Mouse (Mus musculus) kidney, embryonic 16.5 days (tissue): ENCODE data around the gene Tmem266. TPM values are rescaled to one million over a fixed set of nuclear protein-coding genes. Genes with fewer than 3 reads are reported as not detected.

ENCODE experiments used
- ATAC-seq: fragments of 200-750 bp; cut with Nextera tagmentation; 2 replicates; pipeline ENCODE4 v1.8.0; 2017; ENCODE audit warnings: moderate TSS enrichment; ENCODE audit not compliant: low FRiP score, low TSS enrichment
- H3K27ac ChIP-seq: fragments of 300-500 bp; sonication (generic); 2 replicates; pipeline ENCODE4 v1.5.1; 2014; ENCODE audit warnings: low read length
- H3K27me3 ChIP-seq: fragments of 300-500 bp; sonication (generic); 2 replicates; pipeline ENCODE4 v1.6.1; 2014; ENCODE audit warnings: low read length, control low read depth, mixed read lengths; ENCODE audit not compliant: insufficient read depth
- H3K36me3 ChIP-seq: fragments of 300-500 bp; sonication (generic); 2 replicates; pipeline ENCODE4 v1.6.1; 2014; ENCODE audit warnings: low read length, control low read depth, mixed read lengths; ENCODE audit not compliant: insufficient read depth
- H3K4me1 ChIP-seq: fragments of 300-500 bp; sonication (generic); 2 replicates; pipeline ENCODE4 v1.6.1; 2014; ENCODE audit warnings: low read length, control low read depth, mixed read lengths; ENCODE audit not compliant: insufficient read depth
- H3K4me2 ChIP-seq: fragments of 300-500 bp; sonication (generic); replicated peaks from 2 replicates; pipeline ENCODE4 v1.6.1; 2014; ENCODE audit warnings: low read depth, low read length
- H3K4me3 ChIP-seq: fragments of 300-500 bp; sonication (generic); 2 replicates; pipeline ENCODE4 v1.5.1; 2014; ENCODE audit warnings: mild to moderate bottlenecking, low read length
- H3K9ac ChIP-seq: fragments of 300-500 bp; sonication (generic); replicated peaks from 2 replicates; pipeline ENCODE4 v1.6.1; 2014; ENCODE audit warnings: low read length
- H3K9me3 ChIP-seq: fragments of 300-500 bp; sonication (generic); 2 replicates; pipeline ENCODE4 v1.6.1; 2016; ENCODE audit warnings: low read length, control low read depth
- WGBS: fragments of 180-500 bp; shearing (Covaris S2); extraction: QIAGEN DNeasy Blood & Tissue Kit; methylation state at CpG from one replicate; pipeline ENCODE4 v1.1.7; 2014; 5-methylcytosine and 5-hydroxymethylcytosine counted together
- polyA plus RNA-seq: library from polyadenylated mRNA; unstranded; fragments of >200 nt; fragmentation: Nextera tagmentation; extraction: Ambion mirVana; gene quantifications from 2 replicates; pipeline ENCODE4 v1.2.1, GENCODE M21; 2015

Tmem266 gene
- polyA plus RNA-seq, 1 experiment from 2014 or later: 0.47 TPM

DNA sequence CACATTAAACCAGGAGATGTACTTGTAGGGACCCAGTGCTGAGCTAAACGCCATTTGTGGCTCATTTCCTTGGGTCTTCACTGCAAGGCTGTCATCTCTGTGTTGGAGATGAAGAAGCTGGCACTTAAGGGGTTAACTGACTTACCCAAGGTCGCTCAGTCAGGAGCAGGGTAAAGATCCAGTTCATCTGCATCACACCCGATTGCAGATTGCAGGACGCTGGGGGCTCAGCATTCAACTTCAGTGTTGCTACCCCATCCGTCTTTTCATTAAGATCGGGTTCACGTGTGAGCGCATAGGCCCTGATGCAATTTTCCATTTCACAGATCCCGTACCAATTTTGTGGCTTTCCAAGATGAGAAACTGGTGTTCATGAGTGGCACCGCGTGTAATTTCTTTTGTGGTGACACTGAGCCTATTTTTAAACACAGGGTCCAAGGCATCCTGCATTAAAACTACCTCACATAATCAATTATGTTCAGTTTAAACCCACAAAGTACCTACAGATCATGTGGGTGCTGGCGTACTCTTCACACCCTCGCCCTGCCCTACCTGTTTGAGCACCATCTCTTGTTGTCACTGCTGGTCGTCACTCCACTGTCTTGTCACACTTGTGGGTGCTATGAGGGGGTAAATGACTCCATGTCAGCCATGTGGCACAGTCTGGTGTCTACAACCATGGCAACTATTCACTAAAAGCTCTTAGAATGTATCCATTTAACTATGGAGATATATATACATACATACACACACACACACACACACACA is 1.6 kb downstream of the Tmem266 start:
- Histone ChIP-seq H3K27me3 (peaks cover 78% of the 10 kb centered on the region), H3K4me1 (peaks cover 3% of the 10 kb centered on the region), H3K4me3 (no peak overlapping the region), H3K9ac (no peak overlapping the region), H3K27ac (no peak overlapping the region), H3K9me3 (no peaks in the 10 kb centered on the region), H3K4me2 (no peak overlapping the region), H3K36me3 (no peaks in the 10 kb centered on the region)
- no peak for ATAC-seq
- WGBS: 23% methylated on average over 14 of the region's 14 CpGs

DNA sequence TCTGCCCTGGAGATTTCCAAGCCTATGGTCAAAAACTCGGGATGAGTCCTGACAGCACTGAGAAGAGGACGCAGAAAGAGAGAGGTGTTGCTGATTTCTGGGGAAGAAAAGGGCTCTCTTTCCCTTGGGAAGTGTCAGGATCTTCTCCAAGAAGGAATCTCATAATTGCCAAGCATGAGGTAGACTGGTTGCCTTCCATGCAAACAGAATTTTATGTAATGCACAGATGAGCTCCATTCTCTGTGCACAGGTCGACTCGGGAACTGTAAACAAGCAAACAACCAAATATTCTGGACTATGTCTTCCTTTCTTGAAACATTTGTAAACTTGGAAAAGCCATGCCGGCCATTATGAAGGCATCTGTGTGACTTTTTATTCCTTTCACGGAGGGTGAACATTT is 2.7 kb downstream of the Tmem266 start:
- H3K9me3 ChIP-seq: no peaks in the 10 kb centered on the region
- no peak overlapping the region for H3K4me2 ChIP-seq
- 80% methylated on average over 6 of the region's 6 CpGs for WGBS
- peaks cover 70% of the 10 kb centered on the region for H3K27me3 ChIP-seq
- no peak overlapping the region for H3K27ac ChIP-seq
- no peak for ATAC-seq
- H3K9ac ChIP-seq: no peak overlapping the region
- H3K36me3 ChIP-seq: no peaks in the 10 kb centered on the region
- H3K4me3 ChIP-seq: no peak overlapping the region
- peaks cover 3% of the 10 kb centered on the region for H3K4me1 ChIP-seq

DNA sequence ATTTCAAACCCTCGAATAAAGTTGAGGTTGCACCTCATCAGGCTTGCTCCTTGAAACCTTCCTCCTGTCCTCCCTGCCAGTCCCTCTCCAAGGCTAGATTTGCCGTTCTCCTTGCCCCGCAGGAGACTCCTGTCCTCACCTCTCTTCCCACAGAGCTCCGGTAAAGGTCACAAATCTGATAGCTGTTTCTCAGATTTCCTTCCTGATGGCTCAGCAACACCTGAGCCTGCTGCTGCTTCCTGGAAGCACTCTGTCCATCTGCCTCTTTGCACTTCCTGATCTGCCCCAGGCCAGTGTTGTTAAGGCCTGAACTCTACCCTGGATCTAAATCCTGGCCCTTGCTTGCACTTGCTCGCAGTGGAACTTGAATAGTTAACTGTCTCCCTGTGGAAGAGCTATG is 5.8 kb downstream of the Tmem266 start:
- ATAC-seq: no peak
- Histone ChIP-seq H3K27me3 (peaks cover 45% of the 10 kb centered on the region), H3K27ac (no peak overlapping the region), H3K9me3 (no peaks in the 10 kb centered on the region), H3K36me3 (no peaks in the 10 kb centered on the region), H3K4me2 (no peak overlapping the region), H3K4me3 (no peak overlapping the region), H3K9ac (no peak overlapping the region), H3K4me1 (no peaks in the 10 kb centered on the region)
- WGBS: 26% methylated on average over 5 of the region's 5 CpGs

DNA sequence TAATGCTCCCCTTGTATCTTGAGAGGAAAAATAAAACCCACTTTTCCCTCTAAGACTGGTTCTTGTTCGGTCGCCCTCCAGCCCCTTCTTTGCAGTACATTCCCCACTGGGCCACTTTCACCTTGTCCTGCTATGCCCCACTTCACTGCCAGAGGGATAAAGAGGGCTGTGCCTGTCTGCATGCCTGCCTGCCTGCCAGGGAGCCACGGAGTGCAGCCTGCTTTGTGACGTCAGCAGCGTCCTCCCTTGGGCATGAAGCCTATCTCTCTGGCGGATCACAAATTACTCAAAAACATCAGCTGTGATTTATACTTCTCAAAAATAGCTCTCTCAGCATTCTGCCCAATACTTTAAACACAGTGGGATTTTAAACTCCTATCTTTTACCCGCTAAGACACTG is 6.2 kb downstream of the Tmem266 start:
- no peak overlapping the region; the same call in 1 of the 2 replicates for H3K4me2 ChIP-seq

DNA sequence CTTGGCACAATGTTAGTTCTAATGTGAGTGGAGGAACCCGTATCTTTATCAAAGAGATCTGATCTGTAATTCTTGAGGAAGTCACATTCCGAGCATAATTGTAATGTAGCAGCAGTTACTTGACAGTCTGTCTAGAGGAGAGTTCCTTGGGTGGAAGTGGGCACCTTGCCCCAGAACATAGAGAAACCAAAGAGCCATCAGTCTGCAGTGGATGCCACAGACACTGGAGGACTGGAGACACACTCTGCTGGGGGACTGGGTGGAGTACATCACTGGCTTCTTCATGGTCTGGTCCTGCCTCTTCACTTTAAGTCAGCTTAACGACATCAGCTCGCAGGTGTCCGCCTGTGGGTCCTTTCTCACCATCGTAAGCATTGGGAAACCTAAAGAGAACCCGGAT is 17.5 kb downstream of the Tmem266 start:
- no peak overlapping the region for H3K27ac ChIP-seq
- 79% methylated on average over 7 of the region's 7 CpGs for WGBS
- H3K4me2 ChIP-seq: no peak overlapping the region
- H3K4me3 ChIP-seq: no peak overlapping the region
- H3K9ac ChIP-seq: no peak overlapping the region
- ATAC-seq: no peak
- no peaks in the 10 kb centered on the region for H3K4me1 ChIP-seq
- H3K9me3 ChIP-seq: no peaks in the 10 kb centered on the region
- peaks cover 11% of the 10 kb centered on the region for H3K27me3 ChIP-seq
- no peaks in the 10 kb centered on the region for H3K36me3 ChIP-seq

More for the DNA sequence above, 6.2 kb downstream of the Tmem266 start:
- Histone ChIP-seq H3K4me1 (no peaks in the 10 kb centered on the region), H3K9ac (no peak overlapping the region), H3K9me3 (no peaks in the 10 kb centered on the region), H3K36me3 (no peaks in the 10 kb centered on the region), H3K27ac (no peak overlapping the region), H3K27me3 (peaks cover 41% of the 10 kb centered on the region), H3K4me3 (no peak overlapping the region)
- no peak for ATAC-seq
- WGBS: 25% methylated on average over 7 of the region's 7 CpGs

DNA sequence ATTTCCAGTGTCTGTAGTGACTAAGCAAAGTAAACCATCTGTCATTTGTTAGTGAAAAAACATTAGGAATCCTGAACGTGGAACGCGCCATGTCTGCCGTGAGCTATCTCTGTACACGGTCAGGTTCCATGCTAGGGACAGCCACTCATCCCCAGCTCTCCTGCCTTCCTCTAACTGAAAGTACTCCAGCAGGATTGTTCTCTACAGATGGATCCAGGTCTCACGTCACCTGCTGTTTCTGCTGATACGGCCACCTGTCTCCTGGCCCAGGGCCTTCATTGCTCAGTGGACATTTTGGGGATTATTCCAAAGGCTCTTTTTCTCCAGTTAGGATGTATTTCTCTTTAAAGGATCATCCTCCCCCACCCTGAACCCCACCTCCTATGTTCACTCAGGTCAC is 18.6 kb downstream of the Tmem266 start:
- no peak overlapping the region for H3K27ac ChIP-seq
- H3K9me3 ChIP-seq: no peaks in the 10 kb centered on the region
- H3K4me2 ChIP-seq: no peak overlapping the region
- H3K4me1 ChIP-seq: no peaks in the 10 kb centered on the region
- peaks cover 11% of the 10 kb centered on the region for H3K27me3 ChIP-seq
- 90% methylated on average over 7 of the region's 7 CpGs for WGBS
- H3K9ac ChIP-seq: no peak overlapping the region
- no peak for ATAC-seq
- no peak overlapping the region for H3K4me3 ChIP-seq
- no peaks in the 10 kb centered on the region for H3K36me3 ChIP-seq

DNA sequence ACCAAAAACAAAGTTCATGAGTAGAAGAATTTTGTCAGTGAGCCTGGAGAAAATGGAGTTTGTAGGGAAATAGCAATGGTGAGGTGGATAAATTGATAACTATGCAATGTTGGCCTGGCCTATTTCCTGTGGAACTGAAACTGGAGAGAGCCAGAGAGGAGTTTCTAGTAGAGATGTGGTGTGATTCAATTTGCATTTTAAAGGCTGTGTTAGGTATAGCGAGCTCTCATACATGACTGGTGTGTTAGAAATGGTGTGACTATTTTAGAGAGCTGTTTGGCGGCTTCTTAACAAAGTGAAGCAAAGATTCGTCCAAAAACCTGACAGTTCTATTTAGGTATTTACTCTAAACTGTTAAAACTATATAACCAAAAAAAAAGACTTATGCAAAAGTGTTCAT is 22.0 kb downstream of the Tmem266 start:
- WGBS: 77% methylated on average over 3 of the region's 3 CpGs
- Histone ChIP-seq H3K27ac (no peak overlapping the region), H3K4me2 (no peak overlapping the region), H3K27me3 (peaks cover 10% of the 10 kb centered on the region), H3K9me3 (no peaks in the 10 kb centered on the region), H3K36me3 (no peaks in the 10 kb centered on the region), H3K4me1 (no peaks in the 10 kb centered on the region), H3K4me3 (no peak overlapping the region), H3K9ac (no peak overlapping the region)
- no peak for ATAC-seq

DNA sequence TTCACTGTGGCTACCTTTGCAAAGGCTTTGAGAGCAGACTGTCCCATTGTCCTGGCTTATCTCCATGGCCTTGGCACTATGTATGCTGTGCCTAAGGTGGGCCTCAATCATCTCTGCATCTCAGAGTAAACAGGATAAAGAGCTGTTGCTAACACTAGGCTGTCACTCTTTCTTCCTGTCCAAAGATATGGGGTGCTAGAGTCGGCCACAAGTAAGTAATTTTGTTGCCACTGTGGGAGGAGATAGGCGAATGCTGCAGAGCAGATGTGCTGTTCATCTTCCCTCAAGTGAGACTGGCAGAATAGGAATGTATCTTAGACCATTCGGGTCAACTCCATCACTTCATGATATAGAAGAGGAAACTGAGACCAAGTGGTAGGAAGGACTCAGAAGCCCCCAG is 28.0 kb downstream of the Tmem266 start:
- Histone ChIP-seq H3K4me2 (no peak overlapping the region), H3K9me3 (no peaks in the 10 kb centered on the region), H3K27me3 (peaks cover 27% of the 10 kb centered on the region), H3K4me1 (no peaks in the 10 kb centered on the region), H3K36me3 (no peaks in the 10 kb centered on the region), H3K9ac (no peak overlapping the region), H3K27ac (no peak overlapping the region), H3K4me3 (no peak overlapping the region)
- WGBS: 69% methylated on average over 3 of the region's 3 CpGs
- ATAC-seq: no peak

DNA sequence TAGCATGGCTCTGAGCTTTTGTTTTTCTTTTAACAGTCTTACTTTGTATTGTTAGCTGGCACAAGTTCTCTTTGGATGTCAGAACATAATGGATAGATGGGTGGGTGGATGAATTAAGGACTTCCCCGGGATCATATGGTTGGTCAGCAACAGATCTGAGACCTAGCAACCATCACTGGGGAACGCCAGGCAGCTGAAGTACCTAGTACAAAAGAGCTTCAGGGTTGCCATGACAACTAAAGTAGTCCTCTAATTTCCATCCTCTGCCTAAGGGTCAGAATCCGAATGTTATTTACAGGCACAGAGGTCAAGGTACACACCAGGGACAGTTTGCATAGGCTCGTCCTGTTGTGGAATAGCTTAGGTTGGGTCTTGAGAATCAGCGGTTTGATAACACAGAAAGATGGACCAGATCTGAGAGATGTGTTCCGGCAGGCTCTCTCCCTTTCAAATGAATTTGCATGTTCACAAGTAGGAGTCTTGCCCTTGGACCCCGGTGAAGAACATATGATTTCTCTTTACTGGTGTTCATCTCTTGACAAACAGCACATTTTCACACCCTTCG is 28.6 kb downstream of the Tmem266 start:
- Histone ChIP-seq H3K4me3 (no peak overlapping the region), H3K4me1 (no peaks in the 10 kb centered on the region), H3K4me2 (no peak overlapping the region), H3K9me3 (no peaks in the 10 kb centered on the region), H3K27ac (no peak overlapping the region), H3K9ac (no peak overlapping the region), H3K27me3 (peaks cover 33% of the 10 kb centered on the region), H3K36me3 (no peaks in the 10 kb centered on the region)
- ATAC-seq: no peak
- 59% methylated on average over 8 of the region's 8 CpGs for WGBS

DNA sequence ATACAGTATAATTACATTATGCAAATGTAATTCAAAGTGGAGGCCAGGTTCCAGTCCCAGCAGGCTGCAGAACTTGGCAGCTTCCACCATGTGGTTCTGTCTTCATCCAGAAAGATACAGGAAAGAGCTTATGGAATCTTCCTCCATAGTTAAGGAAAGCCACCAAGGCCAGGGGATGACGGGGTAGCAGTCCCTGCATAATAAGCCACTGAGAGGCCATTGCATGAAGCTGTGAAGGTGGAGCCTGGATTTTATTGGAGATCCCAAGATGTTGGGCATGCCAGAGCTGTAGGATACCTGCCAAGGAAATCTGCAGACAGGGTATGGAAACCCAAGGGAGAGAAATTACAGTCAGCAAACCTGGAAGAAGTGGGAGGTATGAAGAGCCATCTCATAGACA is 30.5 kb downstream of the Tmem266 start:
- WGBS: 74% methylated on average over 1 of the region's 1 CpGs
- Histone ChIP-seq H3K4me1 (no peaks in the 10 kb centered on the region), H3K4me3 (no peak overlapping the region), H3K27ac (no peak overlapping the region), H3K27me3 (peaks cover 33% of the 10 kb centered on the region), H3K9me3 (no peaks in the 10 kb centered on the region), H3K36me3 (no peaks in the 10 kb centered on the region), H3K9ac (no peak overlapping the region), H3K4me2 (no peak overlapping the region)
- ATAC-seq: no peak
